In genomic region chr6:119445671-119446607, GRCm38 (mm10) we compare ENCODE assay signal across 20 mouse cellular contexts. TPM values are rescaled to one million over a fixed set of nuclear protein-coding genes. Genes with fewer than 3 reads are reported as not detected.
DNase-seq lines count a peak whose midpoint lies in the region; ATAC-seq and TF ChIP-seq lines count a peak whose summit lies in the region.
"Had no signal": no experiment of that assay in that cellular context is flagged by ENCODE, and none has a peak within 500 bp of the region (broad histone marks: within the 10 kb centered on the region; RNA-seq: fewer than 3 reads in every experiment).

No protein-coding gene starts in this region.

- no peak for ATAC-seq in liver, postnatal 0 days
- ATAC-seq: inflammation-experienced regulatory T-cells, adult 6 months; midbrain, embryonic 13.5 days had no signal

- DNase-seq in gastrocnemius, adult 18-20 months (ENCODE audit: low spot score): peak; percentile 16
- no peak for DNase-seq in gastrocnemius, postnatal 10 days
- DNase-seq in liver, adult 2 months (ENCODE audit: extremely low read depth, low read depth, low spot score): peak; percentile 97
- no peak for DNase-seq in liver, postnatal 0 days
- peak; percentile 51 to 58 for DNase-seq in adrenal gland, postnatal 36 days
- no peak for DNase-seq in cerebellum, postnatal 10 days
- DNase-seq in spleen, postnatal 4 days (ENCODE audit: low spot score in 2 of 2): no peak
- DNase-seq: cerebellum, postnatal 25 days; kidney, adult 9 months; liver; lung, adult 2 months; lung, postnatal 4 days; right cerebral cortex, postnatal 25 days; thymus, postnatal 36 days had no signal

- H3K36me3 ChIP-seq in liver, adult 2 months (ENCODE audit: control insufficient read depth, insufficient read depth, low read length): no peaks in the 10 kb centered on the region
- no peaks in the 10 kb centered on the region for H3K36me3 ChIP-seq in liver, postnatal 0 days (replicated peaks; ENCODE audit: insufficient read depth, low read length)
- H3K36me3 ChIP-seq: forebrain, embryonic 12.5 days; midbrain, embryonic 13.5 days; neural tube, embryonic 15.5 days had no signal

- no peaks in the 10 kb centered on the region for H3K79me2 ChIP-seq in liver, adult 2 months (ENCODE audit: control insufficient read depth, insufficient read depth, low read length)

- H3K9ac ChIP-seq in liver, adult 2 months (ENCODE audit: low read depth, low read length): no peak overlapping the region
- H3K9ac ChIP-seq in liver, postnatal 0 days (replicated peaks): no peak overlapping the region
- H3K9ac ChIP-seq: forebrain, embryonic 12.5 days; midbrain, embryonic 13.5 days; neural tube, embryonic 15.5 days had no signal

- TF ChIP-seq POLR2A in liver, adult 2 months (IDR thresholded peaks at IDR 0.05; ENCODE audit: extremely low read depth, insufficient read depth, low read length): no peak

- H3K9me3 ChIP-seq in liver, postnatal 0 days (ENCODE audit: low read length): no peaks in the 10 kb centered on the region
- H3K9me3 ChIP-seq: forebrain, embryonic 12.5 days; midbrain, embryonic 13.5 days; neural tube, embryonic 15.5 days had no signal

- no peaks in the 10 kb centered on the region for H3K27me3 ChIP-seq in liver, adult 2 months (ENCODE audit: control insufficient read depth, insufficient read depth, low read length)
- H3K27me3 ChIP-seq in liver, postnatal 0 days (ENCODE audit: insufficient read depth, low read length): peaks cover 10% of the 10 kb centered on the region; the same call in 1 of the 2 replicates
- H3K27me3 ChIP-seq: neural tube, embryonic 15.5 days had no signal

- H3K27ac ChIP-seq in liver, adult 2 months (replicated peaks; ENCODE audit: insufficient read depth, low read depth, low read length): no peak overlapping the region
- H3K27ac ChIP-seq in liver, postnatal 0 days (ENCODE audit: low read depth): no peak overlapping the region
- H3K27ac ChIP-seq: forebrain, embryonic 12.5 days; midbrain, embryonic 13.5 days; neural tube, embryonic 15.5 days; stomach, postnatal 0 days had no signal

- H3K4me3 ChIP-seq in liver, adult 2 months (ENCODE audit: insufficient read depth, low read depth, low read length): no peak overlapping the region
- no peak overlapping the region for H3K4me3 ChIP-seq in liver, postnatal 0 days (ENCODE audit: low read depth, low read length)
- H3K4me3 ChIP-seq: forebrain, embryonic 12.5 days; midbrain, embryonic 13.5 days; myocyte; neural tube, embryonic 15.5 days had no signal

- 15% methylated on average over 11 of the region's 11 CpGs for WGBS in liver, adult 2 months
- WGBS in liver, postnatal 0 days (ENCODE audit: insufficient replicate concordance): 59% methylated on average over 11 of the region's 11 CpGs

- no peak overlapping the region for H3K4me2 ChIP-seq in liver, postnatal 0 days (ENCODE audit: low read depth, low read length)
- H3K4me2 ChIP-seq: forebrain, embryonic 12.5 days; midbrain, embryonic 13.5 days; neural tube, embryonic 15.5 days had no signal

- peaks cover 9% of the 10 kb centered on the region for H3K4me1 ChIP-seq in liver, adult 2 months (ENCODE audit: control insufficient read depth, insufficient read depth, low read length)
- 0 out of 2 replicates have a peak, but pooled peaks cover 3% of the 10 kb centered on the region for H3K4me1 ChIP-seq in liver, postnatal 0 days (ENCODE audit: insufficient read depth)

- TF ChIP-seq EP300 in liver, postnatal 0 days (IDR thresholded peaks at IDR 0.05; ENCODE audit: low read depth): no peak

- TF ChIP-seq CTCF in liver, adult 2 months (IDR thresholded peaks at IDR 0.05; ENCODE audit: low read depth, low read length): no peak
- no peak for TF ChIP-seq CTCF in liver, postnatal 0 days (IDR thresholded peaks at IDR 0.05; ENCODE audit: low read depth)

RNA-seq across cellular contexts. Expression of gene Adipor2, which starts 28.4 kb away (rescaled TPM):
- 10 to 100 TPM; 89.2 to 93.1 TPM for total RNA-seq in gastrocnemius, adult 18-20 months (2021)
- 10 to 100 TPM; 55.7 to 56.2 TPM for total RNA-seq in gastrocnemius, postnatal 10 days (2021)
- 252 and 306 TPM in 2 replicates for total RNA-seq in liver, adult 2 months (2014; rRNA removed)
- polyA plus RNA-seq in liver, adult 2 months (2012; rRNA removed): 212 and 246 TPM in 2 replicates
- polyA plus RNA-seq in liver, postnatal 0 days (2015; fragmentation: Nextera tagmentation; extraction: Ambion mirVana): 53.9 and 58.6 TPM in 2 replicates
- 100 to 1,000 TPM; 200 to 209 TPM for total RNA-seq in adrenal gland, postnatal 36 days (2021)

RNA-seq across cellular contexts. Expression of gene Fbxl14, which starts 33.5 kb away (rescaled TPM):
- total RNA-seq in gastrocnemius, adult 18-20 months (2021): 10 to 100 TPM; 10.4 to 11.5 TPM
- total RNA-seq in gastrocnemius, postnatal 10 days (2021): 10 to 100 TPM; 12.5 to 14.1 TPM
- 5.0 and 7.9 TPM in 2 replicates for total RNA-seq in liver, adult 2 months (2014; rRNA removed)
- polyA plus RNA-seq in liver, adult 2 months (2012; rRNA removed): 17.5 and 18.7 TPM in 2 replicates
- polyA plus RNA-seq in liver, postnatal 0 days (2015; fragmentation: Nextera tagmentation; extraction: Ambion mirVana): 2.4 and 2.5 TPM in 2 replicates
- total RNA-seq in adrenal gland, postnatal 36 days (2021): 10 to 100 TPM; 31.9 to 36.0 TPM

Comparison
In these comparisons a context has a peak if more than half of its experiments do, and no peak if none do; other contexts are left out.
1. DNase-seq: peak in gastrocnemius, adult 18-20 months (single experiment), liver, adult 2 months (single experiment) and adrenal gland, postnatal 36 days (2 of 2); none in gastrocnemius, postnatal 10 days (single experiment), liver, postnatal 0 days (single experiment), cerebellum, postnatal 10 days (0 of 2) and spleen, postnatal 4 days (0 of 2).